Mouse (Mus musculus) hematopoietic stem cell, adult 5-6 weeks (primary cell): ENCODE measurements around the gene Prima1. TPM values are rescaled to one million over a fixed set of nuclear protein-coding genes. Genes with fewer than 3 reads are reported as not detected.
A peak's percentile ranks its signal among the peaks of the same experiment; 100 is the strongest.

ENCODE experiments used
- ATAC-seq, 2 experiments: fragments of 125-278 bp in 1 of 2; replicated peaks in 1 of 2; 2 replicates each; pipeline ENCODE4 v1.8.0; 2016 to 2017; ENCODE audit warnings: inconsistent platforms in 2 of 2, mild to moderate bottlenecking in 2 of 2, moderate number of reproducible peaks in 2 of 2, low read depth in 1 of 2, moderate TSS enrichment in 1 of 2; ENCODE audit not compliant: low FRiP score in 2 of 2, poor library complexity in 2 of 2, severe bottlenecking in 2 of 2, insufficient read depth in 1 of 2, low TSS enrichment in 1 of 2
- total RNA-seq: library from RNA; stranded (forward); fragments of 172-1452, 232-1000 nt; gene quantifications from 2 replicates; pipeline ENCODE4 v1.2.3, GENCODE M21; 2017

Gene Prima1
- total RNA-seq, result not detected in 2 replicates

- no peak for ATAC-seq
These were observed at the start of gene Prima1 for GRCm38 (mm10) chr12:103242083-103242581. TSS of gene Prima1 (minus strand) at chr12:103242150.

DNA sequence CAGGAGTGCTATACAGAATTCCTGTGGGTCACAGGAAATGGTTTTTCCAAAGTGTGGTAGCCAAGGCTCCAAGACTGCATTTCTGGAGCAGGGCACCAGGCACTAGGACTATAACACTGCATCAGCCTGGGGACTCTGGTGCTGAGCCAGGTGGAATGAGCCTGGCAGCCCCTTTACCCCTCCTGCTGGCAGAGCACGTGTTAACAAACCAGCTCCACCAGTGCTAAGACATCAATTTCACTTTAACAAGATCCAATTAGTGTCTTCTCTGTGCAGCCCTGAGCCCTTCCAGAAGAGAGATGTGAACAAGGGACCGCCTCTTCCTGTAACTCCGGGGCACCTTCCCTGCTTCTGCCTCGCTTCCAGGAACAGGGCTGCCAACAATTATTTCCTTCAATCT is 45.3 kb upstream of the Prima1 start:
- no peak for ATAC-seq

DNA sequence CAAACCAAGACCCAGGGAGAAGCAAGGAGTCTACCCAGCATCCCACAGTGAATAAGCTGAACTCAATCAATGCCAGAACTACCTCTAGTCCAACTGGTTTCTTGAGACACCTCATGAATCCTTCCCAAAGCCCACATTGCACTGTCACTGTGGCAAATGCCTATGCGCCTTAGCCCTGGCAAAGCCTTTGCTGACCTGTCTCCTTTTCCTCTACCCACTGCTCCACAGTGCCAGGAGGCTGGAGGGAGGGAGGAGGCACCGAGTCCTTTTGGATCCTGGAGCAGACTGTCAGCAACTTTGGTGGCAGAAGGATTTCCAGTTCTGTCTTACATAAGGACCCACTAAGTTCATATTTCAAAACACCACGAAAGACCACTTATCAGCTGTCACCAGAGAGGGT is 41.5 kb upstream of the Prima1 start:
- ATAC-seq, result no peak

DNA sequence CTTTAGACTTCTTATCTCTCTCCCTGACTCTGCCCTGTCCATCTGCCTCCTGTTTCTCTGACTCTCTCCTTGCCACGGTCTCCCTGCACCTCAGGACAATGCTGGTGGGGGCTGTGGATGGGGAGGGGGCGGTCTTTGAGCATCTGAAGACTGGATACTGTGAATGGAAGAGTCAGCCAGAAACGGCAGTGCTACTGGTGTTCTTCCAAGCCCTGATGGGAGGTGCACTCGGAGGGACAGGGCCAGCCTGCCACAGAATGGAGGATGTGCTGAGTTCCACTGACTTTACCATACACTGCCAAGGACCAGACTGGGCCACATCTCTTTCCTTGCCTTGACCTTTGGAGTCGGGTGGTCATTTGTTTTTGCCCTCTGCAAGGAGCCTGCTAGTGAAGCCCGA is 41.0 kb upstream of the Prima1 start:
- ATAC-seq, result no peak

GRCm38 (mm10) chr12:103281912-103282311 is 40.0 kb upstream of the Prima1 start:
- ATAC-seq, result no peak

DNA sequence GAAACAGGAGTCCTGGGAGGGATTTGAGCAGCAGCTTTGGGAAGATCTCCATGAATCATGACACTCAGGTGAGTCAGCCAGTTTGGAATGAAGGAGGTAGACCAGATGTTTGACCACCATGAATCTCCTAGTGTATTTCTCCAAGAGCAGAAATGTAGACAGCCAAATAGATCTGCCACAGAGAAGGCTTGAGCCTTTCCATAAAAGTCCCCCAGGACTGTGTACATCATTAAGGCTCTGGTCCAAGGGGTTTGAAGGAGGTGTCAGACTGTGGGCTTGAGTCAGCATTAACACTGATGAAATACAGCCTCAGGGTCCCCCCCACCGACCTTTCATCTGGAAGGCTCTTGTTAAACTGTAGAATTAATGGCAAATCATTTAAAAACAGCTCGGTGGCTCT is 39.5 kb upstream of the Prima1 start:
- no peak for ATAC-seq

DNA sequence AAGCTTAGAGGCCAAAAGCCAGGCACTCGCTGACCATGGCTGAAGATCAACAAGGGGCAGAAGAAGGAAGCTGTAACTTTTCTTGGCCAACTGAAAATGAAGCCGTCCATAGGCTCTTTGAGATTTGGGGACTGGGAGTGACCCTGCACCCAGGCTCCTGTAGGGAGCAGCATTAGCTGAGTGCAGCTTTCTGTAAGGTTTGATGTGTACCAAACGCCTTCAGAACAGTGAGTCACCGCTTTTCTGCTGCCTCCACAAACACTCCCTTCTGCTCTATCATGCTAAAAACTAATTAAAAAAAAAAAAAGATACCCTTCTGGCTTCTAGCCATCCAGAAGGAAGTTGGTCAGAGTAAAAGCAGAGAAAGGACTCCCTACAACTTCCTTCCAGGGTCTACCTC is 34.5 kb upstream of the Prima1 start:
- ATAC-seq, result peak; percentile 49 to 58; a peak in 2 of 4 replicates

GRCm38 (mm10) chr12:103273732-103274131 is 31.8 kb upstream of the Prima1 start:
- ATAC-seq, result no peak

GRCm38 (mm10) chr12:103273051-103273450 is 31.1 kb upstream of the Prima1 start:
- ATAC-seq, result no peak

GRCm38 (mm10) chr12:103272176-103272575 is 30.2 kb upstream of the Prima1 start:
- ATAC-seq, result no peak

DNA sequence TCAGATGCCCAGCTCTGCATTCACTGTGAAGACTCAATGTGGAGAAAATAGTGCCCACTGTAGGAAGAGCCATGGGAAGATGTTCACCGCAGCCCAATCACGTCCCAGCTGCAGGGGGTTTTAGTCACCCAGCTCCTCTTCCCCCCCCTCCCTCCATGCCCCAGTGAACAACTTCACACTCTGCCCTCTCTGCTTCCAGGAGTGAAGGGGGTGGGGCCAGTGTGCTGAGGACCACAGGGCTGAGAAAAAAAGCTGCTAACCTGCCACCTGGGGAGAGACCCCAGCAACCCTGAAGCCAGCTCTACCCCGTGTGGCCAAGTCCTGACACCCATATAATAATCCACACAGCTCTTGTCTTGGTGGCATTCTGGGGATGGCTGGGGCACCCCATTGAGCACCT is 24.7 kb upstream of the Prima1 start:
- ATAC-seq, result no peak

- peak; percentile 42 to 49; a peak in 1 of 4 replicates for ATAC-seq
These were observed 20.3 kb upstream of the Prima1 start for GRCm38 (mm10) chr12:103262017-103262865.

DNA sequence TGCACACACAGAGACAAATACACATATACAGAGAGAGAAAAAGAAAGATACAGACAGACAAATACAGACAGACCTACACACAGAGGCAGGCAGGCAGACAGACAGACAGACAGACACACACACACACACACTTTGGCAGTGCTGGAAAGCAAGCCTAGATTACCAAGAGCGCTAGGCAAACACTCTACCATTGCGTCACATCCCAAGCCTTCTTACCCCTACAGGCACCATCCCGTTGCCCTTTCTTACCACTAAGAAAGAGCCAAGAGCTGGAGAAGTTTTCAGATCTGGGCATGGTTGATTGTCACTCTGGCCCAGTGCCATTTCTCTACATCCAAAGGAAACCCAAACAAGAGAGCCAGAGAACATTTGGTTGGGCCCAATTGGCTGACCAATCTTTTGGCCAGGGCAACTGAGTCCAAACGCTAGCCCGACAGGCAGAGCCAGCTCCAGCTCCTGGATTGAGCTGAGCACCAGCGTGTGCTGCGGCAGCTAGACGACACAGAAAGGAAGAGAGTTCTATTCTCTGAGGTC is 11.0 kb upstream of the Prima1 start:
- ATAC-seq, result no peak

- no peak for ATAC-seq
These were observed 9.2 kb upstream of the Prima1 start for GRCm38 (mm10) chr12:103251151-103251550.

- no peak for ATAC-seq
These were observed 8.4 kb upstream of the Prima1 start for GRCm38 (mm10) chr12:103250333-103250732.

DNA sequence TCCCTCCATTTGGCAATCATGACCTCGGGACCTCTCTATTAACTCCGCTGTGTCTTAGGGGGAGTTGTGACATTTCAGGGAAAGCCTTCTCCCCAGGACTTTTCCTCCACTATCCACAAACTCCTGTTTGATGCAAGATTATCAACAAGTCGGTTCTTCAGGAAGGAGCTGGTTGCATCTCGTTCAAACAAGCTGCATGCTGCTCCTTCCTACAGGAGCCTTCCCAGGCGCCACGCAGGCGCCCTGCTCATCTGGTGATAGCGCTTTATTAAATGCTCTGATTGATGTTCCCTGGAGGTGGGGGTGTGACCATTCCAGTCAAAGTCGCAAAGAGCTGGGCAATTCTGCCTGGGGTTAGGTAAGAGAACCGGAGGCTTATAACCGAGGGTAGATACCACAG is 1.1 kb upstream of the Prima1 start:
- ATAC-seq, result no peak

DNA sequence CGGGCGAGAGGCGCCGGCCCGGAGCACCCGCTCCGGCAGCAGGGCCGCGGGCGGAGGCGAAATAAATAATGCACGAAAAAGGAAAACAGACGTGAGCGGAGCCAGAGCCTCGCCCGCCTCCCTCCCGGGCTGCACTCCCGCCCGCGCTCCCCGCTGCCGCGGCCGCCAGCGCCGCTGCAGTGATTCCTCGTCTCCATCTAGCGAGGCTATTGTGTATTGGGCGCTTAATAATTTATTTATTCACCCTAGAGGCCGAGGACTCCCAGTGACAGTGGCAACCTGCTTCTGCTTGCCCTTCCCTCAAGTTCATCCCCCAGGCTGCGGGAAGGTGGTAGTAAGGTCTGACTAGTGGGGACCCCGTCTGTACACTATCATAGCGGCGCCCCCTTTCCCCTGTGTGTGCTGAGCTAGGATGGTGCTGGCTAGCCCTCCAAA is 658 bp upstream of the Prima1 start:
- ATAC-seq, result no peak

- ATAC-seq, result no peak
These were observed 453 bp downstream of the Prima1 start for GRCm38 (mm10) chr12:103241311-103242082.
